Mouse (Mus musculus) lung, postnatal 14 days (tissue): ENCODE measurements around the gene Inpp4a.
A peak's percentile ranks its signal among the peaks of the same experiment; 100 is the strongest.

Source experiments
- DNase-seq: peaks from one replicate; pipeline ENCODE4 v3.0.0; 2021

Gene Inpp4a

DNA sequence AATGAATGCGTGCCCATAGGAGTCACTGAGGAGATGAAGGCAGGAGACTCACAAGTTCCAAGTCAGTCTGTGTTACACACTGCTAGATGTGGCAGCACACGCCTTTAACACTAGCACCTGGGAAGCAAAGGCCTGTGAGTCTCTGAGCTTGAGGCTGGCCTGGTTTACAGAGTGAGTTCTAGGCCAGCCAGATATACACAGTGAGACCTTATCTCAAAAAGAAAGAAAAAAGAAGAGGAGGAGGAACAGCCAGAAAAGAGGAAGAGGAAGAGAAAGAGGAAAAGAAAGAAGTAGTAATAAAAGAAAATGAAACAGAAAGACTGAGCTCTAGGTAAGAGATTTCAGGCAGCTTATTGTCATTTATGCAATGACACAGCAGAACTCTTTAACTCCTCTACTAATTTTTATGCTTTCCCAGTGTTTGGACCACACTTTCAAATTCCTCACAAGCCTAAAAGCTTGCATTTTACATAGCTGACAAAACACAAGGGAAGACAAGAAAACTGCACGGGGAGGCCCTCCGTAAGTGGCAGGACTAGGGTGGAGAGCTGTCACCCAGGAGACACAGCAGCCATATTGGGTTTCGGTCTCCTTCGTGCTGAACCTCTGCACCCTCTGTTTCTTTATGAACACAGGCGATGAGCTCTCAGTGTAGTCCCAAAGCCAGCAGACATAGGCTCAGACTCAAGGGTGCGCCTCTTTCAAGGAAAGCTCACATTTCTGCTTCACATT is 127.6 kb downstream of the Inpp4a start:
- no peak for DNase-seq

DNA sequence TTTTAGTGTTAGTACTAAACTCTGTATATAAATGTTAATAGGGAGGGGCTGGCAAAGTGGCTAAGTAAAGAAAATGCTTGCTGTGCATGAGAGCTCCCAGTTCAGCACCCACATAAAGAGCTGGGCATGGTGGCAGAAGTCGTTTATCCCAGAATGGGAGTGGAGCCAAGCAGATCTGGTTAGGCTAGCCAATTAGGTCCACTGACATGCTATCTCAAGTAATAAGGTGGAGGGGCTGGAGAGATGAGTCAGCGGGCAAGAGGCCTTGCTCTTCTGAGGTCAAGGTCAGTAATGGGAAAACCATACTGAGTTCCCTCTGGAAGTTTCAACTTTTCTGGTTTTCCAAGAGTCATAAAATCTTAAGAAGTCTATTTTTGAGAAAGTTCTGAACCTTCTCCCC is 129.2 kb downstream of the Inpp4a start:
- no peak for DNase-seq

DNA sequence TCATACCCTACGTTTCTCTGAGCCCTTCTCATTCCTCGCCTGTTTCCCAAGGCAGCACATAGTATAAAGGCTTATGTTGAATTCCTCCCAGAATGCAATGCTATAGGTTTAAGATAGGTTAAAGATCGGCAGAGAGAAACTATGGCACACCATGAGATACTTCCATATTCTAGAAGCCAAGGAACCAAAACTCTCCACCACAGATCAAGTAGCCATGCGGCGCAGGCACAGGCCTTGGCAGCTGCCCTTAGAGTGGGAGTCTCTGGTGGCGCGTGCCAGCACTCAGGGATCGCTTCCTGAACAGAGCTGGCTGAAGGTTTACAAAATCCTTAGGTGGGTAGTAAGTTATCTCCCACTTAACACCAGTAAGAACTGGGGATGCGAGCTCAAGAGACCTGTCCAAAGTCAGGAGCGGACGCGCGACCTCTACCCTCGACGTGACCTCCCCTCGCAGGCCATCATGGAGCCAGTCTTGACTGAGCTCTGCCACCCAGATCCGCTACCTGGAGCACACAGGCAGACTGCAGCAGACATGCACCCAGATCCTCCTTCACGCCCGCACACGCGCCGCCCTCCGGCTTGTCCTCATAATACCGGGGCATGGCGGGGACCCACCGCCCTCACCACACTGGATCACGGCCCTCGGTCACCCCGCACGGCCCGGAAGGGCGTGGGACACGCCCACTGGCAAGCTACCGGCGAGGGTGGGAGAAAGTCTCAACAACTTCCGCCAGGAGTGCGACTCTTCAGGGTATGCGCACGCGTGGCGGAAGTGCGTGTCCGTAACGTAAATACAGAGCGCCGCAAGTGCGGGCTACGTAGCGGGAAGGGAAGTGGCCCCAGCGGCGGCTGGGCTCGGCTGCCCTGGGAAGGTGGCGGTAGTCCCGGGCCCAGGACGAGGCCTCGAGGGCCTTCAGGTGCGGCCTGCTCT is 130.0 kb downstream of the Inpp4a start, which contains the start of the genes Coa5 and Unc50:
TSS of gene Coa5 (minus strand) at position 738 of the 931 bp plus-strand sequence.
TSS of gene Unc50 (plus strand) at position 774 of the 931 bp plus-strand sequence.
- DNase-seq = peak; percentile 94

DNA sequence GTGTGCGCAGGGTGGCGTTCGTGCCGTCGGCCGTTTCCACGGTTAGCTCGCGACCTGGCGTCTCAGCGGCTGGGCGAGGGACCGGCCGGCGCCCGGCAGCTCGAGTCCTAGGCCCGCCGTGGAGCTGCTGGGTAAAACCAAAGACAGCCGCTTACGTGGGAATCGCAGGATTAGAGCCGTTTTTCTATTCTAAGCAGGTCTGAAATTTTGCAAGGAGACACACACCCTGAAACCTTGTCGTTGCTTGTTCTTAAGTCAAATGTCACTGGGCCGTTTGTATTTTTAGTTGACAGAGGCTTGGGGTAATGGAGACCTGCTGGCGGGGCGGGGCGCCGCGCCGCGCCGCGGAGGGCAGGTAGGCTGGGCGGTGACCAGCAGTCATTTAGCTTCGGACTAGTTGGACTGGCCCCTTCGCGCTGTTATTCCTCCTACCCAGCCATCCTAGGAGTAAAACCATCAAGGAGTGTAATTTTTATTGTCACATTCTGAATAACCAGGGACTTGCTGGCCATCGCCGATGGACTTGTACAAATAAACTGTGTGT is 130.7 kb downstream of the Inpp4a start:
- DNase-seq = no peak

DNA sequence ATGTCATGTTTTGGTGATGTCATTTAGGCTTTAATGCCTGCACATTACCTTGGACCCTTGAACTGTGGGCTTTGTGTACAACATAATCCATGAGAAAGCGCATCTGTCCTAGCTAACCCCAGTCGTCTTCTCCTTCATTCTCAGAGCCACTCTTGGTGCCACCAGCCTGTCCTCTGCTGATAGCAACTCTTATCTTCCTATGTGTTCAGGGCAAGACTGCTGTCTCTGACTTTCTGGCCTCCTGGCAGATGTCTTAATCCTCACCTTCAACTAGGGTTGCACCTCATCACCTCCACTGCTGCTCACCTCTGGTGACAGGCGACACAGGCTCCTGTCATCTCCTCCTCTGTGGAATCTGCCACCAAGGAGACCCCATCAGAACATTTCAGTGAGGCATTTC is 136.8 kb downstream of the Inpp4a start:
- DNase-seq = no peak

DNA sequence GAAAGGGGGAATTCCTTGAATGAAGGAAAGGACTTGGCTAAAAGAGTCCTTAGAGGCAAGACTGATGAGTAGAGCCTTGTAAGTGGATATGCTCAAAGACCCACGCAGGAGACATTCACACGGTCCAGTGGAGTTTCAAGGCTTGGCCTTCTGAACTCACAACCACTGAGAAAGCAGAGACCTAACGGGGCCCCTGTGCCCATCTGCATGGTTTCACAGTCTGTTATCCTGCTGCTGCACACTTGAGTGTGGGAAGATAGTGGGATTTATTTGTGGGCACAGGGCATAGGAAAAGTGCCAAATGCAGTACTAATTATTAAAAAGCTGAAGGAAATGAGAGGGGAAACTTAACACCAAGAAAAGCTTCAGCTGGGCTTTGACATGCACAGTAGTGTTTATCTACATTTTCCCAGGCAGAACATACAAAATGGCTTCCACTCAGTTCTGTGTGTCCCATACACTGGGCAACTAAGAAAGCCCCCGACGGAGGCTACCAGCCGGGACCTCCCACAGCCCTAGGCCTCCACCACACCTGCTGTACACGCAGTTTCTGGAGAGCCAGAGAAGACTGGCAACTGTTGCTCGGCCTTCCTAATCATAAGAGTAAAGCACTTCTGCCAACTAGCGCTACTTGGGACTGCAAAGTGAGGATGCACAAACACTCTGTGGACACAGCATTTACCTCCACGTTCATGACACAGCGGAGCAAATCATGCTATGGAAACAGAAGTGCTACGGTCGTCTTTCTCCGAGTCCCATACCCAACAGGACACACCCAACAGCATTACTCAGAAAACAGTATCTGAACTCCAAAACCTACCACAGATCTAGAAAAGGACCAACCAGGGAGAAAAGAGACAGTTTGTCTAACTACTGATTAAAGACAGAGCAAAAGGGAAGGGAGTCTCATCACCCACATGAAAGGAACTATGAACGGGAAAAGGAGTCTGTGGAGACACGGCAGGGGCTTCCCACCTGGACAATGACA is 143.5 kb downstream of the Inpp4a start:
- DNase-seq = no peak

DNA sequence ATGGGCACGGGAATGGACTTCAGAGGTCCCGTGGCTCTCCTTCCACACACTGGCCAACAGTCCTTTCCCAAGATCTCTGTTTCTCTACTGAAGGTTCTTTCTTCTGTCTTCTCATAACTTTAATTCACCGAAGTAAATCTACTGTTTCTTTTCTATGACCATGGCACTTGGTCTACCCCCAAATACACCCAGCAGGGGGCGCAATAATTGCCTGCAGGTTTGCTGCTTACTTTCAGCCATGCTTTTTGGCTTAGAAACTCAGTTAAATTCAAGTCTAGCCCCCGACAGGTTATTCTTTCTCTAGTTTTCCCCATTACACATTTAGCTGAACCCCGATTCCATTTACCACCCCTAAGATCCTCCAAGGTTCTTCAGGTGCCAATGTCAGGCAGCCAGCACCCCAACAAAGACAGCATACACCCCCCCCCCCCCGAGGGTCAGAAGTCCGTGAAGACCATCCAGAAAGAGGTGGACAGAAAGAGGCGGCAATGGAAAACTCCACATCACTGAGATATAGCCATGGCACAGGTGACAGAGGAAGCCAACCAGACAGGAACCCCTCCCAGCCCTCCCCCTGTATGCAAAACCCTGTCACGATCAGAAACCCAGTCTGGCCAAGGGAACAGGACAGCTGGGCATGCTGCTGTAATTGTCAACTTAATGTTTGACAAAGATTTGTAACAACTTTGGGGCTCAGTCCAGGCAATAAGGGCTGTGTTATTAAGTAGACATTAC is 148.9 kb downstream of the Inpp4a start:
- peak; percentile 78 for DNase-seq

DNA sequence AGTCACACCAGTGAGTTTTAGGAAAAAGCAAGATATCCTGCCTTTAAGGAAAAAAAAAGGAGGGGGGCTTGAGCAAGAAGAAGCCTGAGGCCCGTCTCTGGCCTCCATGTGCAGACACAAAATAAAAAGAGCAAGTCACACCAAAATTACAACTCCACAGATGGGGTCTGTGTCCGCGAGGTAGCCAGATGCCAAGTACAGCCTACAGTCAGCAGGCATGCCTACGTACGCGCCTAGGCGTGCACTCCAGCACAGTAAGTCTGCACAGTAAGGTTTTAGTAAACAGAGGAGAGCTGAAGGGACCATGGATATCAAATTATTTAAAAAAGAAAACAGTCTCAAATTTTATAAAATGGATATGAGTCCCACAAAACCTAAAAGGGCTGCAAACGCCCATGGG is 151.6 kb downstream of the Inpp4a start:
- DNase-seq = no peak

DNA sequence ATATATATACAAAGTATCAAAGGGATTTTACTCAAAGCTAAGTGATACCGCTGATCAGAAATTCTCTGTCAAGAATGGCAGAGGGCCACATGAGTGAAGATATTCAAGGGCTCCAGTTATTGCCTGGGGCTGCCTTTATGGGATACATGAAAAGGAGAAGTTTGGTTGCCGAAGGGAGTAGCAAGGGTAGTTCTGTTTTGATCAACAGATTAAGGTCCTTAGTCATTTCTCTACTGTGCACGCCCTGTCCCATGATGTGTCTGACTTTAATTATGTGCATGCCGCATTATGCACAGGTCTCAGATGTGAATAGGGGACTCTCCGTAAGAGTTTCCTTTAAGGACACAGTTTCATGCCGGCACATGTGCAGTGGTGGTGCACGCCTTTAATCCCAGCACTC is 157.9 kb downstream of the Inpp4a start:
- no peak for DNase-seq
